Mouse (Mus musculus) heart, adult 11 months (tissue): ENCODE measurements at regions not wholly inside any gene's neighbourhood (a gene's known extent, or its start where the extent isn't known, plus 50 kb on each side); places are given as distances from the start of the nearest gene placed in this dataset.
A peak's percentile ranks its signal among the peaks of the same experiment; 100 is the strongest.

Source experiments
- DNase-seq: peaks from one replicate; pipeline ENCODE4 v3.0.0; 2022

DNA sequence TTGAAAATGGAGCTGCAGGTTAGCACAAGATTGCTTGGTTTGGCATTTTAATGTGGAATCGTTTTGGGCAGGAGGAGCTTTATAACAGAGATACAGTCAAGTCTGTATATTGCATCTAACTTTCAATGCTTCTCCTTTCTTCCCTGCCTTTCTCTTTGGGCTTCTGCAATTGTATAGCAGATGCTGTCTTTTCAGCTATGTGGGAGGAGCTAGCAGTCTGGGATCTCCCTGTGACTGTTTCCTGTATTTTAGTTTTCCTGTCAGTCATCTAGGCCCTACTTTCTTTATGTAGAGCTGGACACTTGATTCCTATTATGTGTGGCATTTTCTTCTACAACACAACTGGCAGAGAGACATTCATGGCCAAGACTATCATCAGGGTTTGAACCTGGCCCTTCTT lies 313.5 kb downstream of the Bcl11a start:
- no peak for DNase-seq

GRCm38 (mm10) chr11:24395478-24395877 lies 317.6 kb downstream of the Bcl11a start:
- DNase-seq, result no peak

DNA sequence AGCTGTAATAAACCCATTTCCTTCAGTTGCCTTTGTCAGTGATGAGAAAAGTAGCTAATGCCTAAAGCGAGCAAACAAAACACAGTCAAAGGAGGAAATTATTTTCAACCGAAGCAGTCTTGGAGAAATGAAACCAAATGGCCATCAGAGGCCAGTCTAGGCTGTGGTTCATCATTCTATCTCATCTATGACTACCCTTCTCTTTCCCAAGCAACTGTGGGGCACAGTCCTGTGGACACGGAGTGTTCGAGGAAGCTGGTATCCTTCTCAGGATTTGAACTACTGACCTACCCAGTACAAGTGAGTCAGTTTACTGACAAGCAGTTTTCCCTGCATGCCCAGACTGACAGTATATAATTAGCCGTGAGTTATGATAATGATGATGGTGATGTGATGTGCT lies 319.1 kb downstream of the Bcl11a start:
- peak; percentile 66 for DNase-seq

DNA sequence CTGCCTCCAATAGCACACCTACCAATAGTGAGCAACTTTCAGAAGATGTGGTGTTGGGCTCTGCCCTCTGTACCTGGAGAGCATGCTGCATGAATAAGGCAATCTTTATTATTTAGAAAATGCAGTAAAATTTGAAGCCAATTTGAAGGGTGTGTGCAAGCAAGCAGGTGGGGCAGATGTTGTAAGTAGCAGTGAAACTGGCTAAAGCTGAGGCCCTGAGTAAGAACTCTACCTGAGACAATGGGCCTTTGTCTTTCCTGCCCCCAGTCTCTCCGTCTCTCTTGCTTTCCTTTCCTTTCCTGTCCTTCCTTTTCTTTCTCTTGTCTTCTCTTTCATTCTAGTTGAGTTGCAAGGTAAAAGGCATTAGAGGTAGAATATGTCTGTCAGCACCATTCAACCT lies 319.9 kb downstream of the Bcl11a start:
- peak; percentile 59 for DNase-seq

- peak; percentile 90 for DNase-seq
Measured at GRCm38 (mm10) chr11:24401151-24401550, 323.3 kb downstream of the Bcl11a start.

- peak; percentile 72 for DNase-seq
Measured at GRCm38 (mm10) chr11:24402127-24402526, 324.3 kb downstream of the Bcl11a start.

- DNase-seq, result peak; percentile 22
Measured at GRCm38 (mm10) chr11:24414804-24415203, 336.9 kb downstream of the Bcl11a start.

- DNase-seq, result peak; percentile 41
Measured at GRCm38 (mm10) chr11:24422066-24422775, 344.4 kb downstream of the Bcl11a start.

DNA sequence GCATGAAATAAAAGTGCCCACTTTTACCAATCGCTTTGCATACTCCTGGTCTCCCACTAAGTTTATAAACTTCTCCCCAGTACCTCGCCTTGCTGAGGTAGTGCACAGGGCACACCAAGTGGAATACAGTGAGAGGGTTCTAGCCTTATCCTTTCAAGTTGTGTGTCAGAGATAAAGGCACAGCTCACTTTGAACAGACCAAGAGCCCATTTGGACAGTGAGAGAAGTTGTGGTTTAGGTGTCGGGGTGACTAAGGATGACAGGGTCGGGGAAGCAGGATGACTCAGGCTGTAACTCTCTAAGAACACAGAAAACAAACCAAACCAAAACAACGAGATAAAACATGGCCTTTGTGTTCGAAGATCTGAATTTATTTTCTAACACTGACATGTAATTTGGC lies 345.4 kb downstream of the Bcl11a start:
- DNase-seq, result peak; percentile 54

- peak; percentile 67 for DNase-seq
Measured at GRCm38 (mm10) chr11:24426995-24427883, 349.4 kb downstream of the Bcl11a start.

DNA sequence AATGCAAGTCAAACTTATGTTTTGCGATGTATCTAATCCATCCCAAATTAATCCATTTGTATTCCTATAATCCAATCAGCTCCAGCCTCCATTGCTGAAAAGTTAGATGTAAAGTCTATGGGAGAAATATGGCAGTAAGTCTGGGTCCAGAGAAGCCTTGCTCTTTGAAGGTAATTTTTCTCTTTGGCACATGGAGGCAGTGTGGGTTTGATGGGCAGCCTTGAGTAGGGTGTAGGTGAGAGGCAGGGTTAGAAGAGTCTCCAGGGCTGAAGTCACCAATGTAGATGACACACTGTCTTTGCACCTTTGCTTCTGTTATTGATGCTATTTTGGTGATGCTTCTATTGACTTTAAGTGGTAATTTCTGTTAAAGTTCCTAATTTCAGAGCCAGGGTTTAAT lies 370.8 kb downstream of the Bcl11a start:
- DNase-seq, result peak; percentile 31

GRCm38 (mm10) chr11:24452267-24452666 lies 374.4 kb downstream of the Bcl11a start:
- peak; percentile 45 for DNase-seq

GRCm38 (mm10) chr11:24464642-24465041 lies 386.8 kb downstream of the Bcl11a start:
- peak; percentile 46 for DNase-seq

DNA sequence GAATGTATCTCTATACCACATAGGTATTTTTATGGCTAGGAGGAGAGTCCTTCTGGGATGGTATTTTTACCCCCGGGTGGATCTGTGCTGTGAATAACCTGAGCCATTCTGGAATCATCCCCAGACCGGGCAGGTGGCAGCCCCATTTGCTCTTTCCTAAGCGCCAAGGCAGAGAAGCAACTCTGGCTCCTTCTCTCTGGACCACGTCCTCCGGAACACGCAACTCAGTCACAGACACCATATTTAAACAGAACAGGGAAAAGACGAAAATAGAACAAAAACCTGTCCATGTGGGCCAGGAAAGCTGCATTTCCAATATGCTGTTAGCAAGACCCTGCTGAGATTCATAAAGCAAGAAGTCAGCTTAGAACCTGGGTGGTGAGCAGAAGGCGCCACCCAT lies 389.6 kb downstream of the Bcl11a start:
- peak; percentile 60 for DNase-seq

DNA sequence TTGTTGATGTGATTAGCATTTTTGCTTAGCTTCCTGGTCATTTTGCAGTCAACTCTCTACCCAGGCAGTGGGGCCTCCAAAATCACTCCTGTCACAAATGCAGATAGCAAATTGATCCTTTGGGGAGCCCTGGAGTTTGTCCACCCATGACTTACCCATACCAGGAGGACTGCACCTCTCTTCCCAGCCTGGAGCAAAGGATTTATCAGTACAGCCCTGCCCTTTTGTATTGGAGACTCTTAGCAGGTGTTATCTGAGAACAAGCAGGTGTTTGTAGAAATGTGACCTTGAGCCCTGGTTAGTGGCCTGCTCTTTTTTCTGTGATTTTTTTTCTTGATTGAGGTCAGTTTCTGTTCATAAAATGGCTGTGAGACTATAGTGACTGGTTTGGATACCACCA lies 392.6 kb downstream of the Bcl11a start:
- peak; percentile 25 for DNase-seq

DNA sequence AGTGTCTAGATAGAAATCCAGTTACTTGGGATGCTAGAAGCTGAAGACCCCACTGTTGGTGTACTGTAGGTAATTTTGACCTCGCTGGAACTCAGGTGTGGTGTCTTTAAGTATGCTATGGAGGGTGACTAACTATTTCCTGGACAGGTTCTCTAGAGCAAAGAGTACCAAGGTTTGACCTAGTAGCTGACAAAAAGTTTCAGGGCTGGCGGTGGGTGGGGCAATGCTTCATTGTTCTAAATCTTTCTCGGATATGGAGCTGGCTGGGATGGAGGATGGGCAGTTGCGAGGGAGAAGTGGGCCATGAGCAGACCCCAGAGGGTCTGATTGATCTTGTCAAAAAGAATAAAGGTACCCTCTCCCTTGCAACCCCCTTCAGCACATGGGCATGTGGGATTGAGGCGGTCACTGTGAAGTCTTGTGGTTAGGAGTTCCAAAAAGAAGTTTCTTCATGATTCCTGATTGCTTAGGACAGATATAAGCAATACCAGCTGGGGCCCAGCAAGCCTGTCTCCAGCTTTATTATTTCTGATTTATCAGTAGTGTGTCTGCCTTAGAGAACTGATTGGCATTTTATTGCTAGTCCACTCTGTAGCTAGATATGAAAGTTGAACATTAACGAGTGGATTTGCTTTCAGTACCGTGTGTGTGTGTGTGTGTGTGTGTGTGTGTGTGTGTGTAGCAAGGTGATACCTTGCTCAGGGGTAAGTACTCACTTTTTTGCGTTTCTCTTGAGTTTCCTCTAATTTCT lies 394.9 kb downstream of the Bcl11a start:
- peak; percentile 77 for DNase-seq

DNA sequence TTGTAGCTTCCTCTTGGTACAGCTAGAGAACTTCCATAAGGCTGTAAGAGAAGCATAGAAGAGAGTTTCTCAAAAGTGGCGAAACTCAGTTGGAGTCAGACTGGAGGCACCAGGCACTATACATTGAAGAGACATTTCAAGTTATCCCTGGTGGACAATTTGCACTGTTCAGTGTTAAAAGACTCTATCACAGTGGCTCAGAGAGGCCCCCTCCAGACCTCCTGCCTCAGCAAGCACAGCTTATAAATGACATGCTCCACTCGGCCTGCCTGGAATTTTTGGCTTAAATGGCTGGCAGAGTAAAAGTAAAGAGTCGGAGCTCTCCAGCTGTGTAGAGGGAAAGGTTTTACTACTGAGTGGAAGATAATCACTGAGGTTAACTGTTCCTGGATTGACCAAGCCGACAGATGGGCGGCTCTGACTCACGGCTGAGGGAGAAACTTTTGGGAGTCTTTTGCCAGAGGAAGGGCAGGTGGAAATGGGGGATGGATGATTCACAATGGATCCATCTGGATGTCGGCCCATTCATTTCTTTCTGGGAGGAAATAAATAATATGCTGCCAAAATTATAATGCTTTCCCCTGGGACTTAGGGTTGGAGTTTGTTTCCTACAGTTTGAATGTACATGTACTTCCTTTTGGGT lies 395.6 kb downstream of the Bcl11a start:
- DNase-seq, result peak; percentile 54

GRCm38 (mm10) chr11:24502722-24503424 lies 425.0 kb downstream of the Bcl11a start:
- no peak for DNase-seq

DNA sequence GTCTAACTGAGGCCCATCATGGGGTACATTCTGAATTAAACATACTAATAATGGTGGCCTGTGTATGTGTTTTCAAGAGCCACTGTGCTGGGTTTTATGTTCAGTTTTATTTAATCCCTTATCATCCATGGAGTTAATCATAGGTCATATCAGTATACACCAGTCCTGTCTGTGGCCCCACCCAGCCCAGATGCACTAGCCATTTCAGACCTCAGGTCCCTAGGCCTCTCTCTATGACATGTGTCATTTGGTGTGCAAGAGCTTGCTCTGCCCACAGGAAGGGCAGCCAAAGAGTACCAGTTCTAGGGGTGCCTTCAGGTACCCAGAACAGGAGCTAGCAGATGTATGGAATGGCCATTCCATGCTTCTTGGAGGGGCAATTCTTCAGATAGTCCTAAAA lies 437.7 kb downstream of the Bcl11a start:
- DNase-seq, result peak; percentile 44

DNA sequence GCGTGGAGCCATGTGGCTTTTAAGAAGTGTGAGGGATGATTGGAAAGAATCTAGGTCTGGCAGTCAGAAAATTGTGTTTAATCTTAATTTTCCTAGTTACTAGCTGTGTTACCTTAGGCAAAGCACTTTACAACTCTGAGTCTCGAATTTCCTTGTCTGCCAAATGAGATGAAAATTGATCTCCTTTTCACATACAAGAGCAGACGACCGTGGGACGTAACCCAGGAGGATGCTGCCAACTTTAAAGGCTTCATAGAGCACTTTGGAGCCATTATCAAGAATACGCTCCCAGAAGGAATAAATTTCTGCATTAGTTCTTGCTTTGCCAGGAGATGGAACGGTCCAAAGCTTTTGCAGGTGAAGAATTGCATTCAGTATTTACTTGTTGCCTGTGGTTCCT lies 457.6 kb downstream of the Bcl11a start:
- DNase-seq, result no peak

GRCm38 (mm10) chr11:24537721-24538120 lies 459.9 kb downstream of the Bcl11a start:
- DNase-seq, result peak; percentile 16

- no peak for DNase-seq
Measured at GRCm38 (mm10) chr11:24569655-24570054, 491.8 kb downstream of the Bcl11a start.
